Mouse (Mus musculus) lung, postnatal 25 days (tissue): ENCODE results near the gene Mreg.

Experiments used
- DNase-seq: peaks from one replicate; pipeline ENCODE4 v3.0.0; 2022; ENCODE audit warnings: low spot score

Gene Mreg

DNA sequence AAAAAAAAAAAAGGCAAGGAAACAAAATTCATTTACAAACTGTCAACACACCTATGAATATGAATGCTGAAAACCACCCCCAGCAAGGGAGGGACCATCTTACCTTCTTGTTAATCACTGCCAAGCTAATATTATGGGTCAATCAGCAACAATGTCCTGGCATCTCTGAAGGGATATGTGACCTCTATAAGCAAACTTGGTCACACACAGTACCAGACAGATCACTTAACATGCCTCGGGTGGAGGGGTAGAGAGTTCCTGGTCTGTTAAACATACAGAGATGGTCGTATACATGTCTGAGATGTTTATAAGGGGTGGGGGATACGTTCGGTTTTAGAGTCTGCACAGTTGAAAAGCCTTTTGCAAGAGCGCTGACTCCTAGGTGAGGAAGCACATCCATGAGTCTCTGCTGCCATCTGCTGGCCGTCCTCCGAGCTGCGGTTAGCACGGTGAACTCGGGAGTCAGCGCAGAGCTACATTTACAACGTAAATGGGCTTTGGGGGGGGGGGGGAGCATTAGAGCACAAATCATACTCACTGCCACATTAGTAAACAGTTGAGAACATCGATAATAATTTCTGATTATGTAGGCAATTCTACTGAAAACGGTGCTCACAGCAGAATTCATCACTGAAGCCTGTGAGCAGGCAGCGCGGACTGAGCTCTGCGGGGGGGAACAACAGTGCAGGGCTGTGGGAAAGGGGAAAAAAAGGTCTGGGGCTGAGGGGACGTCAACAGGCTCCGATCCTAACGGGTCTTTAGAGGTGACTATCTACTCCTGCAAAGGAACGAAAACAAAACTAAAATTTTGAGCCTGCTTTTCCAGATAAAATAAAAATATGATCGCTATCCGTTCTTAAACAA lies 88.4 kb downstream of the Mreg start:
- DNase-seq: peak; percentile 75

- DNase-seq: no peak
Measured at GRCm38 (mm10) chr1:72121608-72122185, 90.4 kb downstream of the Mreg start.

- DNase-seq: no peak
Measured at GRCm38 (mm10) chr1:72119981-72120380, 92.1 kb downstream of the Mreg start.

DNA sequence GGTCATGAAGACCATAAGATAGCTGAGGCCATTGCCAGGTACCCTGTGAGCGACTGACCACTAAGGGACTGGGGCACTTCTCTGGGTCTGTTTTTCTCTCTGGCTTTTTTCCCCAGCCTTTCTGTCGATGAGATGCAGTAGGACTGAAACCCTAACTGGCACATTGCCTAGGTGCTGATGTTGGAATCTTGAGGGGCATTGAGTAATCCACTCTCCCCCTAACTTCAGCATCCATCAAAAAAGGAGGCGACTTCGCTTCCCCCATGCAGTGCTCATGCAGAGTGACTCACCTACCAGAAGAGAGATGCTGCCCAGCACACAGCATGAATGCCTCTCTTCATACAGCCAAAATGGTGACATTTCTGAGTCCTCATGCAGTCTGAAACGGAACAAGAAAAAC lies 97.9 kb downstream of the Mreg start:
- DNase-seq: no peak
